Mouse (Mus musculus) lung, embryonic 14.5 days (tissue): Measurements from ENCODE around the gene Nppa. TPM values are rescaled to one million over a fixed set of nuclear protein-coding genes. Genes with fewer than 3 reads are reported as not detected.

Experiments used
- ATAC-seq: fragments of 200-750 bp; cut with Nextera tagmentation; 2 replicates; pipeline ENCODE4 v1.8.0; 2017; ENCODE audit warnings: mild to moderate bottlenecking, moderate TSS enrichment, moderate library complexity; ENCODE audit not compliant: insufficient read depth
- DNase-seq: peaks from one replicate; pipeline ENCODE4 v3.0.0-alpha.2; 2015
- H3K27ac ChIP-seq: fragments of 300-500 bp; sonication (generic); 2 replicates; pipeline ENCODE4 v1.5.1; 2014; ENCODE audit warnings: low read depth, mild to moderate bottlenecking, moderate library complexity
- H3K27me3 ChIP-seq: fragments of 300-500 bp; sonication (generic); 2 replicates; pipeline ENCODE4 v1.6.1; 2014; ENCODE audit warnings: low read length, control low read depth; ENCODE audit not compliant: insufficient read depth
- H3K36me3 ChIP-seq: fragments of 300-500 bp; sonication (generic); 2 replicates; pipeline ENCODE4 v1.6.1; 2014; ENCODE audit warnings: control low read depth; ENCODE audit not compliant: insufficient read depth
- H3K4me1 ChIP-seq: fragments of 300-500 bp; sonication (generic); 2 replicates; pipeline ENCODE4 v1.6.1; 2014; ENCODE audit warnings: antibody characterized with exemption, control low read depth; ENCODE audit not compliant: insufficient read depth
- H3K4me2 ChIP-seq: fragments of 300-500 bp; sonication (generic); 2 replicates; pipeline ENCODE4 v1.6.1; 2014; ENCODE audit warnings: mild to moderate bottlenecking
- H3K4me3 ChIP-seq: fragments of 300-500 bp; sonication (generic); 2 replicates; pipeline ENCODE4 v1.5.1; 2014; ENCODE audit warnings: low read depth, low read length
- H3K9ac ChIP-seq: fragments of 300-500 bp; sonication (generic); 2 replicates; pipeline ENCODE4 v1.6.1; 2014
- H3K9me3 ChIP-seq: fragments of 300-500 bp; sonication (generic); 2 replicates; pipeline ENCODE4 v1.6.1; 2016; ENCODE audit warnings: low read depth, low read length, control low read depth
- CTCF ChIP-seq: IDR thresholded peaks from 2 replicates; pipeline ENCODE4 v1.5.1; 2016; ENCODE audit warnings: antibody characterized with exemption, low read depth
- WGBS: fragments of 180-500 bp; shearing (Covaris S2); extraction: QIAGEN DNeasy Blood & Tissue Kit; methylation state at CpG from one replicate; pipeline ENCODE4 v1.1.7; 2014; 5-methylcytosine and 5-hydroxymethylcytosine counted together
- polyA plus RNA-seq: library from polyadenylated mRNA; unstranded; fragments of >200 nt; fragmentation: Nextera tagmentation; extraction: Ambion mirVana; gene quantifications from 2 replicates; pipeline ENCODE4 v1.2.1, GENCODE M21; 2014

Nppa gene
- polyA plus RNA-seq, 1 experiment from 2014 or later = not detected

- H3K27me3 ChIP-seq = no peaks in the 10 kb centered on the region
- no peak overlapping the region for H3K4me2 ChIP-seq
- WGBS = 88% methylated on average over 13 of the region's 13 CpGs
- no peak overlapping the region for H3K27ac ChIP-seq
- H3K36me3 ChIP-seq = peaks cover 86% of the 10 kb centered on the region
- ATAC-seq = no peak
- H3K9me3 ChIP-seq = no peaks in the 10 kb centered on the region
- no peak for DNase-seq
- H3K4me1 ChIP-seq = no peaks in the 10 kb centered on the region
- H3K4me3 ChIP-seq = no peak overlapping the region
- no peak for TF ChIP-seq CTCF
- no peak overlapping the region for H3K9ac ChIP-seq
Measured at GRCm38 (mm10) chr4:148051046-148051776, 50.7 kb downstream of the Nppa start.

Other genes starting within 250 kb of the Nppa start
- gene Zfp984, start 190.9 kb upstream of the Nppa start, polyA plus RNA-seq = 6.9 and 8.6 TPM in 2 replicates
- 4.5 and 6.6 TPM in 2 replicates for gene Zfp933, start 152.4 kb upstream of the Nppa start, polyA plus RNA-seq
- 32.7 and 39.1 TPM in 2 replicates for gene Miip, start 131.9 kb upstream of the Nppa start, polyA plus RNA-seq
- gene Fv1, start 131.7 kb upstream of the Nppa start, polyA plus RNA-seq = 9.5 and 11.5 TPM in 2 replicates
- 31.7 and 32.6 TPM in 2 replicates for gene Mfn2, start 96.0 kb upstream of the Nppa start, polyA plus RNA-seq
- 40.0 and 42.4 TPM in 2 replicates for gene Plod1, start 64.0 kb upstream of the Nppa start, polyA plus RNA-seq
- gene 2510039O18Rik, start 59.8 kb upstream of the Nppa start, polyA plus RNA-seq = 20.2 and 22.5 TPM in 2 replicates
- not detected in 2 replicates for gene Nppb, start 14.9 kb upstream of the Nppa start, polyA plus RNA-seq
- gene Clcn6, start 38.1 kb downstream of the Nppa start, polyA plus RNA-seq = 3.6 and 4.2 TPM in 2 replicates
- gene Mthfr, start 38.4 kb downstream of the Nppa start, polyA plus RNA-seq = 18.7 and 20.4 TPM in 2 replicates
- gene Agtrap, start 87.3 kb downstream of the Nppa start, polyA plus RNA-seq = 11.6 and 14.2 TPM in 2 replicates
- 60.2 and 61.1 TPM in 2 replicates for gene Mad2l2, start 129.7 kb downstream of the Nppa start, polyA plus RNA-seq
- gene Draxin, start 130.0 kb downstream of the Nppa start, polyA plus RNA-seq = not detected in 2 replicates
- gene Fbxo6, start 151.4 kb downstream of the Nppa start, polyA plus RNA-seq = 10.8 and 12.3 TPM in 2 replicates
- gene Fbxo44, start 159.8 kb downstream of the Nppa start, polyA plus RNA-seq = 9.3 and 11.0 TPM in 2 replicates
- gene Fbxo2, start 159.9 kb downstream of the Nppa start, polyA plus RNA-seq = 0.72 and 1.1 TPM in 2 replicates